Mouse (Mus musculus) left cerebral cortex, postnatal 10 days (tissue): Measurements from ENCODE around the gene Gstm5. TPM values are rescaled to one million over a fixed set of nuclear protein-coding genes. Genes with fewer than 3 reads are reported as not detected.
A peak's percentile ranks its signal among the peaks of the same experiment; 100 is the strongest.

Experiments used
- DNase-seq, 2 experiments: peaks; one replicate each; pipeline ENCODE4 v3.0.0; 2021 to 2022; ENCODE audit warnings: low spot score in 2 of 2, mixed read lengths in 1 of 2; ENCODE audit errors: extremely low spot score in 1 of 2
- intact Hi-C: fragments of 180-260 bp; cut with DNase I; formaldehyde crosslinking; loops from one replicate; pipeline ENCODE4 v1.15.1; 2025
- total RNA-seq, 2 experiments: library from RNA; stranded (reverse); gene quantifications; 2 replicates each; pipeline ENCODE4 v1.2.3; 2021

The Gstm5 gene
- total RNA-seq, 2 experiments from 2014 or later, result 138 to 141 TPM

- intact Hi-C loops, result no loop called here
- no peak for DNase-seq
These were observed 29.7 kb downstream of the Gstm5 start for GRCm38 (mm10) chr3:107925335-107925734.

DNA sequence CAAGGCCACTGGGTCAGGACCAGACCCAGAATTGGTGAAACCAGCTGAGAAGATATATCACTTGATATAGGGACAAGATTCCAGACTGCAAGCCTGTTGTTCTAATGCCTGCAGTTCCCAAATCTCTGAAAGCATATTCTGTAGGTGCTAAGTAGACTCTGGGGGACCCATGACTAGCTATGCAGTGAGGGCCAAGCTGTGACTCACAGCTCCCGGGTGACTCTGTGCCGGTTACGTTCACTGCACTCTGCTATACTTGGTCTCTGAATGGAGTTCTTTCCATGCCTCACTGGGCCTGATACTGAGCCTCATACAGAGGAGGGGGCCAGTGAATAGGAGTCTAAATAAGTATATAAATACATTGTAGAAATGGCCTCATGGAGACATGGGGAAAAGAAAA lies 32.2 kb downstream of the Gstm5 start:
- no peak for DNase-seq
- intact Hi-C loops, result no loop called here

- intact Hi-C loops, result no loop called here
- DNase-seq, result no peak
These were observed 33.1 kb downstream of the Gstm5 start for GRCm38 (mm10) chr3:107928691-107929090.

GRCm38 (mm10) chr3:107929243-107929642 lies 33.6 kb downstream of the Gstm5 start:
- DNase-seq, result no peak
- intact Hi-C loops, result no loop called here

DNA sequence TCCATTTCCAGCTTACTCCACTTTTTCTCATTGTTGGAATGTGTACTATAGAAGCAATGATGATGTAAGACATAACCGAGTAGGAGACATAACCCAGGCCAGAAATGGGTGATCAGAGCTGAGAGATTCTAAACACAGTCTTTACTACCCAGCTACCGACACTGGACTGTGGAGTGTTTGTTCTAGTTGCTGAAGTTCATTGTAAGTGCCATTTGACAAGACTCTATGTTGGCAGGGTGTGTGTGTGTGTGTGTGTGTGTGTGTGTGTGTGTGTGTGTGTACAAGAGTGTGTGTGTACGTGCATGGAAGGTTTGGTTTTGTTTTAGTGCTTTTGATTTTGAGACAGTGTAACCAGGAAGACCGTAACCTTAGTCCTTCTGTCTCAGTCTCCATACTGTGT lies 34.1 kb downstream of the Gstm5 start:
- intact Hi-C loops, result loop anchor here (10.0 kb wide), 2 partner anchors 85 to 215 kb away; partner anchors contain the start of genes Gnai3 and Gstm1

DNA sequence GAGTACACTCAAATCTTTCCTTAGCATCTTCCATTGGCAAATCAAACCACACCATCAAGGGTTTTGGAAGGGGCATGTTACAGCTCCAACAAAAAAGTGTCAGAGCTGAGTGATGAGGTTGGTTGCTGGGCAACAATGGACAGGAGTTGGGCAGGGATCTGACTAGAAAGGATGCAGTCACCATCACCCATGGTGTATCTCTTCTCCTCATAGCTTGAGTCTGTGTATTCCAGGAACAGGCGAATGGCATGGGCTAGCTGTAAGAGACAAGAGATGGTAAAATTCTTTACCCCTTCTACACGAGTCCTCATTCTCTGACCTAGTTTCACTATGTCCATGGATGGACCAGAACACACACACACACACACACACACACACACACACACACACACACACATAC lies 35.5 kb downstream of the Gstm5 start:
- intact Hi-C loops, result loop anchor here (10.0 kb wide), 2 partner anchors 84 to 214 kb away; partner anchors contain the start of genes Gnai3 and Gstm1
- DNase-seq, result no peak

More for the DNA sequence above, 34.1 kb downstream of the Gstm5 start:
- no peak for DNase-seq

GRCm38 (mm10) chr3:107931670-107932069 lies 36.0 kb downstream of the Gstm5 start, which contains the start of gene Gstm7:
TSS of gene Gstm7 (minus strand) at chr3:107931817.
- intact Hi-C loops, result loop anchor here (10.0 kb wide), 2 partner anchors 83 to 213 kb away; partner anchors contain the start of genes Gnai3 and Gstm1
- peak; percentile 96 to 99 for DNase-seq

DNA sequence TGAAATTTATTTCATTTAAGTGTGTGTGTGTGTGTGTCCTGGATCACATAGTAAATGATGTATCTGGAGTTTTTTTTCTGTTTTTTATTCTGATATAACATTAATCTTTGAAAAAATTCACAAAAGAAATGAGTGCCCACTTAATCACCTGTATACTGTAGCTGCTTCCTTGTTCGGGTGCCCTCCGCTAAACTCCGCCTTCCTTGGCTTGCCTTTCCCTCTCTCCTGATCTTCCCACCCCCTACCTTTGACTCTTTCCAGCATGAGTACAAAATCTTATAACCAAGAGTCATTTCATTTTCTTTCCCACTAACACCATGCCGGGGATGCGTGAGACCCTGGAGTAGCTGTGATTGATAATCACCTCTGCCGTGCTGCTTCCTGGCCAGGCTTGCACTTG lies 36.5 kb downstream of the Gstm5 start:
- intact Hi-C loops, result loop anchor here (10.0 kb wide), 2 partner anchors 83 to 213 kb away; partner anchors contain the start of genes Gnai3 and Gstm1
- no peak for DNase-seq

DNA sequence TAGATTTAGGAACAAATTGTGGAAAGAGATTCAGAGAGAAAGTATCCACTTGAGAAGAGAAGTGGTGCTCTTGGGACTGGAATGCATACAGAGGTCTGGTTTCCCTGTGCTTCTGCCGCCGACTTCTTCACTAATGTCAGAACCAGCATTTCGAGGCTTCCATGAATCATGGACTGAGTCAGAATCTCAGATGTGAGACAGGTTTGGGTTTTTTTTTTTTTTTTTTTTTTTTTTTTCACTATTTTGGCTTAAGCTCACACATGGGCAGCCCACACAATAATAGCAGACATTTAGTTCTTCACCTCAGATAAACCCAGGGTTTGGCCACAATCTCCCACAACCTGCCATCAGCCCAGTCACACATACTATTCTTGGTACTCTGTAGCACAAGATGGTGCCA lies 39.6 kb downstream of the Gstm5 start:
- intact Hi-C loops, result loop anchor here (10.0 kb wide), 2 partner anchors 80 to 210 kb away; partner anchors contain the start of genes Gnai3 and Gstm1
- DNase-seq, result peak in 1 of 2 experiments; percentile 9

DNA sequence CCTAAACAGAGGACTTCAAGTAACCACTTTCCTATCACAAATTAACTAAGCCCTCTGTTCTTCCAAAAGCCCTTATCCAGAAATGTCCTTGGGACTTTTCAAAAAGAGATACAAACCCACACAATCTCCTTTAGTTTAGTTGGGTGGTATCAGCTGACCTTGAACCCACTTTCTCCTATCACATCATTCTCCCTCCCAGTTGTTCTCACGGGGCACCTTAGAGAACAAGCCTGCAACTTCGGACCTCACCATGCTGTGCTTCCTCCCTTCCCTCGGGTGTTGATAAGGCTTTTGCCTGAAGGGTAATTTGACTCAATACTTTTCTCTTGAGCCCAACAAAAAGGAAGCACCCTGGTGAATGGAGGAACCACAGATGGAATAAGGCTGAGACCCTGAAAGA lies 40.3 kb downstream of the Gstm5 start:
- no peak for DNase-seq
- intact Hi-C loops, result loop anchor here (10.0 kb wide), 2 partner anchors 79 to 209 kb away; partner anchors contain the start of genes Gnai3 and Gstm1

- intact Hi-C loops, result loop anchor here (10.0 kb wide), 2 partner anchors 75 to 205 kb away; partner anchors contain the start of genes Gnai3 and Gstm1
These were observed 43.8 kb downstream of the Gstm5 start for GRCm38 (mm10) chr3:107939403-107939802.

DNA sequence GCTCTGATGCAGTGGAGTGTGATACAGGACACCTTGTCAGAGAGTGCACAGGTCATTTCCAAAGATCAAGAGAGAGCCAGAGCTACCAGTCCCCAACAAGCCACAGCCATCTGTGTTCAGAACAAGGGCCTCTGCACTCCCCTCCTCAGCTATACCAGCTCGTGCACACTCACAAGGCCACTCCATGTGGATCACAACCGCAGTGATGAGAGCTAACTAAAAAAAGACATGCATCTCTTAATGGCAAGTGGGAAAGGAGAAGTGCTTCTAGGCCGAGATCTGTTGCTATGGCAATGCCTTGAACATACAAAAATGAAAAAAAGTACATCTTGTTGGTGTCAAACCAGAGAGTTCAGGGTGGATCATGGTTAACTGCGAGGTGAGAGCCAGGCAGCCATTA lies 44.2 kb downstream of the Gstm5 start:
- peak; percentile 25 to 52 for DNase-seq
- intact Hi-C loops, result loop anchor here (10.0 kb wide), 2 partner anchors 75 to 205 kb away; partner anchors contain the start of genes Gnai3 and Gstm1

More at GRCm38 (mm10) chr3:107939403-107939802, 43.8 kb downstream of the Gstm5 start:
- DNase-seq, result peak in 1 of 2 experiments; percentile 71

DNA sequence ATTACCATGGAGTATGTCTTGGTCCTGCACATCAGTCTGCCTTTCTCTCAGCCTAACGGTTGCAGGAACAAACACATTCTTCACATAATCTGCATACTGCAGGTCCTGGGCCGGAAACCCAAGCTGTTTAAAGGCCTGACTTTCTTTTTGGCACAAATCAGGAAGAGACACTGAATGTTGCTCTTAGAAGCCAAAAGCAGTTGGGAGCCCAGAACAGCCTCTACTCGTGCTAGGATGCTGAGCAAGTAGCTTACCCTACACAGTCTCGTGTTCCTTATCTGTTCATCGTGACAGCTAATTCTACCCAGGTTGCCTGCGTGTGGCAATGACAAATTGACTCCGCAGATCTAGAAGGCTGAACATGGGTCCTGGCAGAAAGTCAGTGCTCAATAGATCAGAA lies 44.9 kb downstream of the Gstm5 start:
- no peak for DNase-seq
- intact Hi-C loops, result no loop called here

DNA sequence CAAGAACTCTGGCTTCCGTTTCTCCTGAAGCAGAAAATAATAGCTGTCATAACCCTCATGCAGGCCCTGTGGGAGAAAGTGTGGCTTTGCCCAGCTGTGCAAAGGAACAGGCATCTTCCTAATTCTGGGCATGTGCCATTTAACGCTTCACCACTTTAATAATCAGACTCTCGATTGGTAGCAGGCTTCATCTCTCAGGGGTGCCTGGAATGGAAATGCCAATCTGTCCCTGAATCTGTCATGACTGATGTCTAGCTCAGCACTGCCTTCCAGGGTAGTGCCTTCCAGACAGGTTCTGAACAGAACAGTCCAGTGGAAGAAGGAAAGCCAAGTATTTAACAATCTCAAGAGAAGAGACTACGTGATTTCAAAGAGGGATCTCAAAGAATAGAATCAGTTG lies 45.6 kb downstream of the Gstm5 start:
- DNase-seq, result no peak
- intact Hi-C loops, result no loop called here

DNA sequence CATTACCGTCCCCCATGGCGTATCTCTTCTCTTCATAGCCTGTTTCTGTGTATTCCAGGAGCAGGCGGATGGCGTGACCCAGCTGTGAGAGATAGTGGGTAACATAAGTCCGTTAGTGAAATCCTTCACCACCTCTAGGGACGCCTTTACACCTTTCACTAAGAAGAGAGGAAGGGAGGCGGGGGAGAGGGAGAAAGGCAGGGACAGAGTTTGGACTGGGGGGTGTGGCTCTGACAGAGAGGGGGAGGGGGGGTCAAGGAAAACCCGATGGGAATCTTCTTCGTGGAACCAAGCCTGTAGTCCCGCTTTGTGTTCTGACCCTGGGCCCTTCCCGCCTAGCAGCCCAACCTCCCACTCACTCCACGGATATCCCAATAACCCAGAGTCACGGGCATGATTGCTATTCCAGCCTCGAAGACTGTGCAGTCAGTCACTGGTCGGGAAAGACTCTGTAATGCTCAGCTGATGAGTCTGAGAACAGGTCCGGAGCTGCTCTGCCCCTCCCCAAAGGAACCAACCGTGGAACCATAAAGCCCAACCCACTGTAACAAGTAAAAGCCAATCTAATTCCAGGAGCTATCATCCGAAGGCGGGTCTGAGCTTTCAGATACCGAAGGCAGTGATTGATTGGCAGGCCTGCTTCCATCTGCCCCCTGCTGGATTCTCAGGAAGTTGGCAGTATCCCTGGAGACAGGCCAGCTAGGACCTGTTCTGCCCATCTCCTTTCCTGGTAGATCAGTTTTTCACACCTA lies 47.8 kb downstream of the Gstm5 start, which contains the start of gene Gstm6:
TSS of gene Gstm6 (minus strand) at position 511 of the 752 bp plus-strand sequence.
- intact Hi-C loops, result no loop called here
- DNase-seq, result peak in 1 of 2 experiments; percentile 53

- intact Hi-C loops, result no loop called here
- no peak for DNase-seq
These were observed 50.1 kb downstream of the Gstm5 start for GRCm38 (mm10) chr3:107945729-107946128.
